Mouse (Mus musculus): ENCODE data around the gene Dolpp1. TPM values are rescaled to one million over a fixed set of nuclear protein-coding genes. Genes with fewer than 3 reads are reported as not detected.

The Dolpp1 gene
- polyA plus RNA-seq (2012): 15.3 and 16.5 TPM in 2 replicates

GRCm38 (mm10) chr2:30392114-30392576, at the start of gene Dolpp1:
Dolpp1 (plus strand) TSS chr2:30392254.

GRCm38 (mm10) chr2:30358533-30359531, 33.2 kb upstream of the Dolpp1 start, which contains the start of gene Sh3glb2:
Sh3glb2 (minus strand) TSS chr2:30359337.

GRCm38 (mm10) chr2:30363773-30364650, 28.0 kb upstream of the Dolpp1 start, which contains the start of gene Miga2:
Miga2 (plus strand) TSS chr2:30364233.

GRCm38 (mm10) chr2:30415157-30415935, 23.3 kb downstream of the Dolpp1 start, which contains the start of gene Crat:
Crat (minus strand) TSS chr2:30415813.

GRCm38 (mm10) chr2:30415936-30416648, 24.0 kb downstream of the Dolpp1 start, which contains the start of gene Ptpa:
Ptpa (plus strand) TSS chr2:30416039.

Other genes with a start within 250 kb of the Dolpp1 start
- 24.5 and 27.9 TPM in 2 replicates for gene Endog, start 220.8 kb upstream of the Dolpp1 start, polyA plus RNA-seq (2012)
- gene Spout1, start 213.8 kb upstream of the Dolpp1 start, polyA plus RNA-seq (2012): 52.5 and 60.2 TPM in 2 replicates
- gene Kyat1, start 186.4 kb upstream of the Dolpp1 start, polyA plus RNA-seq (2012): 6.2 and 8.0 TPM in 2 replicates
- 6.2 and 9.9 TPM in 2 replicates for gene Lrrc8a, start 154.5 kb upstream of the Dolpp1 start, polyA plus RNA-seq (2012)
- 4.3 TPM in 2 replicates for gene Gm28035, start 151.7 kb upstream of the Dolpp1 start, polyA plus RNA-seq (2012)
- gene Phyhd1, start 126.1 kb upstream of the Dolpp1 start, polyA plus RNA-seq (2012): 0.49 TPM in 1 of 2 replicates, not detected in the other
- gene Gm28038, start 111.2 kb upstream of the Dolpp1 start, polyA plus RNA-seq (2012): not detected in 2 replicates
- gene Dolk, start 105.9 kb upstream of the Dolpp1 start, polyA plus RNA-seq (2012): 5.8 and 7.0 TPM in 2 replicates
- 70.1 and 71.7 TPM in 2 replicates for gene Nup188, start 105.9 kb upstream of the Dolpp1 start, polyA plus RNA-seq (2012)
- 46.5 and 55.3 TPM in 2 replicates for gene Sh3glb2, start 32.9 kb upstream of the Dolpp1 start, polyA plus RNA-seq (2012)
- gene Miga2, start 28.0 kb upstream of the Dolpp1 start, polyA plus RNA-seq (2012): 9.4 and 12.4 TPM in 2 replicates
- 37.7 and 44.6 TPM in 2 replicates for gene Crat, start 23.6 kb downstream of the Dolpp1 start, polyA plus RNA-seq (2012)
- 564 and 616 TPM in 2 replicates for gene Ptpa, start 23.8 kb downstream of the Dolpp1 start, polyA plus RNA-seq (2012)
- gene Ier5l, start 82.0 kb downstream of the Dolpp1 start, polyA plus RNA-seq (2012): 15.7 and 20.8 TPM in 2 replicates
- gene Cstad, start 202.8 kb downstream of the Dolpp1 start, polyA plus RNA-seq (2012): not detected in 2 replicates